28 mouse cellular contexts compared by ENCODE assay signal in genomic region chr12:107923963-107924362, GRCm38 (mm10).
DNase-seq lines count a peak whose midpoint lies in the region; ATAC-seq and TF ChIP-seq lines count a peak whose summit lies in the region.
"Had no signal": no experiment of that assay in that cellular context is flagged by ENCODE, and none has a peak within 500 bp of the region (broad histone marks: within the 10 kb centered on the region; RNA-seq: fewer than 3 reads in every experiment).

No protein-coding gene starts in this region.

- no peak for TF ChIP-seq CTCF in layer of hippocampus, adult 2 months (conservative IDR thresholded peaks at IDR 0.05)

- H3K4me3 ChIP-seq in forebrain, embryonic 16.5 days (replicated peaks; ENCODE audit: low read length) = no peak overlapping the region
- no peak overlapping the region for H3K4me3 ChIP-seq in forebrain, embryonic 14.5 days (ENCODE audit: low read depth, low read length)
- H3K4me3 ChIP-seq in heart, embryonic 14.5 days (ENCODE audit: control insufficient read depth in 1 of 2, insufficient read depth in 1 of 2, low read depth in 1 of 2, low read length in 2 of 2) = no peak overlapping the region
- no peak overlapping the region for H3K4me3 ChIP-seq in layer of hippocampus, adult 2 months
- H3K4me3 ChIP-seq: erythroblast, embryonic 14.5 days; hindbrain, embryonic 12.5 days; left cerebral cortex, adult 2 months; limb, embryonic 12.5 days; liver, embryonic 15.5 days had no signal

- peaks cover 82% of the 10 kb centered on the region for H3K4me1 ChIP-seq in forebrain, embryonic 16.5 days (replicated peaks; ENCODE audit: control insufficient read depth, insufficient read depth, low read length)
- peaks cover 47% of the 10 kb centered on the region for H3K4me1 ChIP-seq in forebrain, embryonic 14.5 days (ENCODE audit: control insufficient read depth, insufficient read depth, low read length)
- peaks cover 40 to 60% of the 10 kb centered on the region in 2 experiments for H3K4me1 ChIP-seq in heart, embryonic 14.5 days (ENCODE audit: control insufficient read depth in 2 of 2, insufficient read depth in 2 of 2, low read length in 2 of 2)
- H3K4me1 ChIP-seq: liver, embryonic 15.5 days had no signal

- 0 out of 2 replicates have a peak overlapping the region, but pooled peaks have one; percentile 14 for H3K27ac ChIP-seq in forebrain, embryonic 16.5 days (ENCODE audit: low read length)
- no peak overlapping the region for H3K27ac ChIP-seq in forebrain, embryonic 14.5 days (ENCODE audit: low read depth, low read length)
- peak overlapping the region; percentile 10 to 44 for H3K27ac ChIP-seq in heart, embryonic 14.5 days (replicated peaks in 1 of 2; ENCODE audit: control insufficient read depth in 1 of 2, insufficient read depth in 1 of 2, low read depth in 2 of 2, low read length in 2 of 2)
- peak overlapping the region; percentile 51; the same call in 1 of the 2 replicates for H3K27ac ChIP-seq in layer of hippocampus, adult 2 months
- H3K27ac ChIP-seq: hindbrain, embryonic 12.5 days; hindbrain, postnatal 0 days; left cerebral cortex, adult 2 months; limb, embryonic 12.5 days; liver, embryonic 15.5 days had no signal

- H3K9ac ChIP-seq in forebrain, embryonic 16.5 days (replicated peaks; ENCODE audit: low read depth, low read length) = no peak overlapping the region
- H3K9ac ChIP-seq in forebrain, embryonic 14.5 days (ENCODE audit: low read length) = no peak overlapping the region
- H3K9ac ChIP-seq in heart, embryonic 14.5 days (ENCODE audit: low read length) = no peak overlapping the region
- H3K9ac ChIP-seq: hindbrain, embryonic 12.5 days; limb, embryonic 12.5 days; liver, embryonic 15.5 days; lung, embryonic 14.5 days had no signal

- DNase-seq in forebrain, embryonic 14.5 days (ENCODE audit: low spot score) = no peak
- no peak for DNase-seq in heart, postnatal 4 days
- DNase-seq in layer of hippocampus, adult 2 months (ENCODE audit: low spot score in 2 of 2) = no peak
- no peak for DNase-seq in layer of hippocampus, postnatal 14 days (ENCODE audit: low spot score in 2 of 2)
- no peak for DNase-seq in cerebellum, postnatal 25 days
- DNase-seq: adrenal gland, adult 2 months; adrenal gland, postnatal 36 days; cerebellum, adult 18-20 months; cerebellum, postnatal 10 days; gastrocnemius, postnatal 25 days; kidney, adult 11 months; kidney, postnatal 14 days; lung, embryonic 14.5 days; lung, postnatal 14 days; right cerebral cortex, postnatal 25 days; spleen, adult 18-20 months; thymus, postnatal 25 days had no signal

- no peaks in the 10 kb centered on the region for H3K27me3 ChIP-seq in forebrain, embryonic 16.5 days (replicated peaks; ENCODE audit: control insufficient read depth, insufficient read depth, low read length)
- no peaks in the 10 kb centered on the region for H3K27me3 ChIP-seq in forebrain, embryonic 14.5 days (replicated peaks; ENCODE audit: control insufficient read depth, insufficient read depth, low read length)
- H3K27me3 ChIP-seq in heart, embryonic 14.5 days (ENCODE audit: control insufficient read depth, insufficient read depth, low read length) = peaks cover 2% of the 10 kb centered on the region; the same call in 1 of the 2 replicates
- H3K27me3 ChIP-seq: CH12.LX; hindbrain, embryonic 12.5 days; limb, embryonic 12.5 days; liver, embryonic 15.5 days had no signal

- no peak for ATAC-seq in forebrain, embryonic 16.5 days
- ATAC-seq in forebrain, embryonic 14.5 days = no peak
- no peak for ATAC-seq in heart, embryonic 14.5 days (ENCODE audit: insufficient number of reproducible peaks, insufficient read depth, low FRiP score, low read depth)
- ATAC-seq: activated CD4-positive, CD25-positive, alpha-beta regulatory T cell, adult 4 months; hindbrain, postnatal 0 days; midbrain, embryonic 16.5 days had no signal

- no peaks in the 10 kb centered on the region for H3K36me3 ChIP-seq in forebrain, embryonic 16.5 days (ENCODE audit: control insufficient read depth, insufficient read depth)
- no peaks in the 10 kb centered on the region for H3K36me3 ChIP-seq in forebrain, embryonic 14.5 days (ENCODE audit: control insufficient read depth, insufficient read depth, low read length)
- H3K36me3 ChIP-seq in heart, embryonic 14.5 days (ENCODE audit: control insufficient read depth, insufficient read depth, low read length) = no peaks in the 10 kb centered on the region
- H3K36me3 ChIP-seq: hindbrain, embryonic 12.5 days; limb, embryonic 12.5 days; liver, embryonic 15.5 days had no signal

- H3K9me3 ChIP-seq in forebrain, embryonic 16.5 days (ENCODE audit: control insufficient read depth, low read length) = no peaks in the 10 kb centered on the region
- no peaks in the 10 kb centered on the region for H3K9me3 ChIP-seq in forebrain, embryonic 14.5 days (replicated peaks; ENCODE audit: control insufficient read depth, low read length)
- no peaks in the 10 kb centered on the region for H3K9me3 ChIP-seq in heart, embryonic 14.5 days (ENCODE audit: control insufficient read depth, low read length)
- H3K9me3 ChIP-seq: hindbrain, embryonic 12.5 days; limb, embryonic 12.5 days; liver, embryonic 15.5 days had no signal

- 65% methylated on average over 3 of the region's 3 CpGs for WGBS in forebrain, embryonic 16.5 days
- WGBS in forebrain, embryonic 14.5 days = 81% methylated on average over 3 of the region's 3 CpGs
- 24% methylated on average over 3 of the region's 3 CpGs for WGBS in heart, embryonic 14.5 days

- no peak overlapping the region for H3K4me2 ChIP-seq in forebrain, embryonic 16.5 days (ENCODE audit: low read length)
- no peak overlapping the region for H3K4me2 ChIP-seq in forebrain, embryonic 14.5 days (ENCODE audit: low read length)
- H3K4me2 ChIP-seq in heart, embryonic 14.5 days (ENCODE audit: low read length) = no peak overlapping the region
- H3K4me2 ChIP-seq: hindbrain, embryonic 12.5 days; limb, embryonic 12.5 days; liver, embryonic 15.5 days; lung, embryonic 14.5 days had no signal
